Mouse (Mus musculus) lung, embryonic 15.5 days (tissue): ENCODE results near the gene Synpr. TPM values are rescaled to one million over a fixed set of nuclear protein-coding genes. Genes with fewer than 3 reads are reported as not detected.
"Not testable (repeated sequence)": the region's sequence is repeated elsewhere in the genome, so short reads cannot be mapped to it uniquely, and the experiment has no call there.

Experiments
- ATAC-seq: fragments of 200-750 bp; cut with Nextera tagmentation; 2 replicates; pipeline ENCODE4 v1.8.0; 2017; ENCODE audit warnings: moderate number of reproducible peaks, borderline replicate concordance; ENCODE audit not compliant: low FRiP score, low TSS enrichment; ENCODE audit errors: extremely low read depth
- H3K27ac ChIP-seq: fragments of 300-500 bp; sonication (generic); 2 replicates; pipeline ENCODE4 v1.5.1; 2015; ENCODE audit warnings: moderate library complexity, mild to moderate bottlenecking, inconsistent platforms
- H3K27me3 ChIP-seq: fragments of 300-500 bp; sonication (generic); 2 replicates; pipeline ENCODE4 v1.6.1; 2015; ENCODE audit warnings: inconsistent platforms
- H3K36me3 ChIP-seq: fragments of 300-500 bp; sonication (generic); 2 replicates; pipeline ENCODE4 v1.6.1; 2015; ENCODE audit warnings: inconsistent platforms
- H3K4me1 ChIP-seq: fragments of 300-500 bp; sonication (generic); 2 replicates; pipeline ENCODE4 v1.6.1; 2015; ENCODE audit warnings: inconsistent platforms
- H3K4me2 ChIP-seq: fragments of 300-500 bp; sonication (generic); 2 replicates; pipeline ENCODE4 v1.6.1; 2015; ENCODE audit warnings: inconsistent platforms, mild to moderate bottlenecking, moderate library complexity
- H3K4me3 ChIP-seq: fragments of 300-500 bp; sonication (generic); 2 replicates; pipeline ENCODE4 v1.5.1; 2015; ENCODE audit warnings: mild to moderate bottlenecking, inconsistent platforms
- H3K9ac ChIP-seq: fragments of 300-500 bp; sonication (generic); 2 replicates; pipeline ENCODE4 v1.6.1; 2015; ENCODE audit warnings: inconsistent platforms
- H3K9me3 ChIP-seq: fragments of 300-500 bp; sonication (generic); 2 replicates; pipeline ENCODE4 v1.6.1; 2016; ENCODE audit warnings: inconsistent platforms
- WGBS: fragments of 180-500 bp; shearing (Covaris S2); methylation state at CpG from one replicate; pipeline ENCODE4 v1.1.7; 2015; 5-methylcytosine and 5-hydroxymethylcytosine counted together
- polyA plus RNA-seq: library from polyadenylated mRNA; unstranded; fragments of >200 nt; fragmentation: Nextera tagmentation; extraction: Ambion mirVana; gene quantifications from 2 replicates; pipeline ENCODE4 v1.2.1, GENCODE M21; 2015

The Synpr gene
- 1.4 and 2.1 TPM in 2 replicates for polyA plus RNA-seq

GRCm38 (mm10) chr14:13284091-13284844, at the start of gene Synpr:
Gene Synpr, plus strand, starts transcription at chr14:13284780.
- no peaks in the 10 kb centered on the region for H3K9me3 ChIP-seq
- no peaks in the 10 kb centered on the region for H3K36me3 ChIP-seq
- H3K9ac ChIP-seq: 0 out of 2 replicates have a peak within 1 kb of the TSS, but pooled peaks have one; percentile 22
- 0 out of 2 replicates have a peak, but pooled peaks cover 6% of the 10 kb centered on the region for H3K4me1 ChIP-seq
- peak; percentile 99 for ATAC-seq
- H3K27ac ChIP-seq: no peak within 1 kb of the TSS
- WGBS: 9% methylated on average over 27 of the region's 27 CpGs
- no peaks in the 10 kb centered on the region for H3K27me3 ChIP-seq
- peak within 1 kb of the TSS; percentile 32 for H3K4me3 ChIP-seq
- H3K4me2 ChIP-seq: peak within 1 kb of the TSS; percentile 64

DNA sequence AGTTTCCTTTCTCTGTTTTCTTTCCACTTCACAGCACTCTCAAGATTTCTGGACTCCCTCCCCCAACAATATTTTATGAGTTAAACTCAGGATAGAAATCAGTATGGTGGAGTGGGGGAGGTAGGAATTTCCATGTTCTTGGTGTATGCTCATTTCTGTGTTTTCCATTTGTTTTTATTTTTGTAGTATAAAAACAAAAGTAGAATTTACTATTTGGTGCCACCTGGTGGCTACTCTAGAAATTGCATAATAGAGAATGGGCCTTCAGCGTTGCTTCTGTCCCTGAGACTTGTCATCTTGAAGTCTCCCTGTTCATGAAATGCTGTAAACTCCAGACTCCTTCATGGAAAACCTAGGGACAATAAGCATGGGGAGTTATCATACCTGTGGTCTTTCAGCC, 47.7 kb upstream of the Synpr start:
- 13% methylated on average over 1 of the region's 1 CpGs for WGBS
- Histone ChIP-seq H3K9me3 (no peaks in the 10 kb centered on the region), H3K4me1 (no peaks in the 10 kb centered on the region), H3K9ac (no peak overlapping the region), H3K4me2 (no peak overlapping the region), H3K36me3 (no peaks in the 10 kb centered on the region), H3K27me3 (no peaks in the 10 kb centered on the region), H3K4me3 (no peak overlapping the region), H3K27ac (no peak overlapping the region)
- ATAC-seq: no peak

GRCm38 (mm10) chr14:13247431-13247830, 37.1 kb upstream of the Synpr start:
- WGBS: 60% methylated on average over 4 of the region's 4 CpGs

GRCm38 (mm10) chr14:13249361-13249760, 35.2 kb upstream of the Synpr start:
- Histone ChIP-seq H3K9me3 (no peaks in the 10 kb centered on the region), H3K4me3 (no peak overlapping the region), H3K9ac (no peak overlapping the region), H3K36me3 (no peaks in the 10 kb centered on the region), H3K4me1 (no peaks in the 10 kb centered on the region), H3K27ac (no peak overlapping the region), H3K4me2 (no peak overlapping the region), H3K27me3 (no peaks in the 10 kb centered on the region)
- ATAC-seq: no peak

More at GRCm38 (mm10) chr14:13247431-13247830, 37.1 kb upstream of the Synpr start:
- H3K4me1 ChIP-seq: no peaks in the 10 kb centered on the region
- H3K4me2 ChIP-seq: no peak overlapping the region
- ATAC-seq: no peak
- no peak overlapping the region for H3K27ac ChIP-seq
- H3K4me3 ChIP-seq: no peak overlapping the region
- H3K36me3 ChIP-seq: no peaks in the 10 kb centered on the region
- H3K9me3 ChIP-seq: no peaks in the 10 kb centered on the region
- H3K9ac ChIP-seq: no peak overlapping the region
- no peaks in the 10 kb centered on the region for H3K27me3 ChIP-seq

- H3K9me3 ChIP-seq: no peaks in the 10 kb centered on the region
- H3K27ac ChIP-seq: no peak overlapping the region
- WGBS: 76% methylated on average over 1 of the region's 1 CpGs
- H3K4me2 ChIP-seq: no peak overlapping the region
- H3K36me3 ChIP-seq: no peaks in the 10 kb centered on the region
- no peaks in the 10 kb centered on the region for H3K27me3 ChIP-seq
- H3K9ac ChIP-seq: no peak overlapping the region
- H3K4me1 ChIP-seq: no peaks in the 10 kb centered on the region
- H3K4me3 ChIP-seq: no peak overlapping the region
- ATAC-seq: no peak
Measured at GRCm38 (mm10) chr14:13252594-13252993, 32.0 kb upstream of the Synpr start.

DNA sequence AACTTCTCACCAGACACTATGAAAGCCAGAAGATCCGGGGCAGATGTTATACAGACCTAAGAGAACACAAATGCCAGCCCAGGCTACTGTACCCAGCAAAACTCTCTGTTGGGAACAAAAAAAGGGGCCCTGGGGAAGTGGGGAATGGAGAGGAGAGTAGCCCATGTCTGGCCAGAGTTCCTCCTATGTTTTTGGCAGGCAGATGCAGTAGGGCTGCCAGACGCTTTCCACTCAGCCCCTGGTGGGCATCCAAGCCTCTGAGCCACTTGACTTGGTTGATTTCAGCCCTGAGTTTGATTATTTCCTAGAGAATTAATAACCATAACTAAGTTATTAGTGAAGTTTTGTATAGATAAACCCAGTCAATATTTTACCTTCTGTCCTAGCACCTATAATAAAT, 29.8 kb upstream of the Synpr start:
- H3K27me3 ChIP-seq, H3K4me1 ChIP-seq, H3K4me3 ChIP-seq, H3K9ac ChIP-seq, H3K4me2 ChIP-seq, H3K9me3 ChIP-seq, H3K27ac ChIP-seq, ATAC-seq, H3K36me3 ChIP-seq: not testable (repeated sequence)
- 75% methylated on average over 2 of the region's 2 CpGs for WGBS

DNA sequence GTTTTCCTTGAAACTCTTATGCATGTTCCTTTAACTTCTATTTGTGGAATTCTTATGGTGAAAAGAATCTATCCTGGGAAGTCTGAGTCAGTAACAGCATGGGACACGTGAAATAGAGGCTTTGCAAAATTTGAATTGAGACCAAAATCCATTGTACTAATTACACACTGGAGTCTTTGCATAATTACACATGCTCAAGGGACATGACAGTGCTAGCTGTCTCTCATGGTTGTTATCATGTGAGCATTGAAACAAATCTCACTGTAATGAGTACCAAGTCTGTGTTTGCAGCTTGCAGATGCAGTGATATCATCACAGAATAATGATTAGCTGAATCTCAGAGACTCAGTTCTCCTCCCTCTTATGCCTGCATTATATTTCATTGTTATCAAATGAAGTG, 22.2 kb upstream of the Synpr start:
- no peaks in the 10 kb centered on the region for H3K36me3 ChIP-seq
- no peak overlapping the region for H3K9ac ChIP-seq
- whole genome bisulfite sequencing: 34% methylated on average over 1 of the region's 1 CpGs
- H3K27ac ChIP-seq: no peak overlapping the region
- no peaks in the 10 kb centered on the region for H3K4me1 ChIP-seq
- H3K4me3 ChIP-seq: no peak overlapping the region
- H3K4me2 ChIP-seq: no peak overlapping the region
- H3K27me3 ChIP-seq: no peaks in the 10 kb centered on the region
- no peak for ATAC-seq
- H3K9me3 ChIP-seq: no peaks in the 10 kb centered on the region

DNA sequence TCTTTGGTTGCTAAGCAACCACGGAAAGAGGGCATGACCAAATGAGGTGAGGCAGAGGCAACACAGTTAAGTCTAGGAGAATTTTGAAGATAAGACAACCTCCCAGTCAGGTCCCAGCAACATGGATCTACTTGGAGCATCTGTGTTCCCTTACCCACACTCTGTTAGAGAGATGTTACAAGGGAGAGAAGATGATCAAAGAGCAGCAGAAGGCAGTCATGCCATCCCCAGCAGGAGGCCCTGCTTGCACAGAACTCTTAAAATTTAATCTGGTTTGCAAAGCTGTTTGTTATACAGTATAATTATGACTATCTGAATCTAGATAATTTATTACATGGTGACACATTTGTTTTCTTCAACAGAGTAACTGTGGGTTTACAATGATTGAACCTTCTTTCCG, 18.2 kb upstream of the Synpr start:
- Histone ChIP-seq H3K9ac (no peak overlapping the region), H3K36me3 (no peaks in the 10 kb centered on the region), H3K27ac (no peak overlapping the region), H3K4me1 (no peaks in the 10 kb centered on the region), H3K4me2 (no peak overlapping the region), H3K4me3 (no peak overlapping the region), H3K9me3 (no peaks in the 10 kb centered on the region), H3K27me3 (no peaks in the 10 kb centered on the region)
- no peak for ATAC-seq
- 56% methylated on average over 2 of the region's 2 CpGs for WGBS

DNA sequence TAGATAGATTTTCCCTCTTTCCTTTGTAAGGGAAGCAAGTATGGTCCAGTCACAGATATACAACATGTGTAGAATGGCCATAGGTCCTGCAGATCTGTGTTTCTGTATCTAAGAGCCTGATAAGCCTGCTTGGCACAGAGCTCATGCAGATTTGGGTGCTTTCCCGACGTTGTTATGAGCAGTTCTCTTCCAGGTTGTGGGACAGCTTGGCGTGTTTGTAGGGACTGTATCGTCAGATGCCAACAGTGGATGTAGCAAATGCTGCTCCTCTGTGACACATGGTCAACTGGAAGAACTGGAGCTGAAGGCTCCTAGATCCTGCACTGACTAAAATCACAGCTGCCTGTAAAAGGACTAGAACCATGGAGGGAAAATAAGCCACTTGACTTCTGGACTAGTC, 17.4 kb upstream of the Synpr start:
- H3K27ac ChIP-seq: no peak overlapping the region
- H3K4me3 ChIP-seq: no peak overlapping the region
- H3K4me1 ChIP-seq: no peaks in the 10 kb centered on the region
- H3K27me3 ChIP-seq: no peaks in the 10 kb centered on the region
- H3K9me3 ChIP-seq: no peaks in the 10 kb centered on the region
- H3K36me3 ChIP-seq: no peaks in the 10 kb centered on the region
- 85% methylated on average over 4 of the region's 4 CpGs for WGBS
- H3K9ac ChIP-seq: no peak overlapping the region
- ATAC-seq: no peak
- no peak overlapping the region for H3K4me2 ChIP-seq

- H3K9ac ChIP-seq: no peak overlapping the region
- no peak overlapping the region for H3K4me3 ChIP-seq
- no peak overlapping the region for H3K27ac ChIP-seq
- no peaks in the 10 kb centered on the region for H3K9me3 ChIP-seq
- no peak for ATAC-seq
- H3K36me3 ChIP-seq: no peaks in the 10 kb centered on the region
- 0 out of 2 replicates have a peak, but pooled peaks cover 6% of the 10 kb centered on the region for H3K4me1 ChIP-seq
- 57% methylated on average over 4 of the region's 4 CpGs for WGBS
- H3K27me3 ChIP-seq: no peaks in the 10 kb centered on the region
- no peak overlapping the region for H3K4me2 ChIP-seq
Measured at GRCm38 (mm10) chr14:13283211-13283610, 1.4 kb upstream of the Synpr start.

- Histone ChIP-seq H3K27me3 (no peaks in the 10 kb centered on the region), H3K4me1 (0 out of 2 replicates have a peak, but pooled peaks cover 6% of the 10 kb centered on the region), H3K9me3 (no peaks in the 10 kb centered on the region), H3K27ac (no peak overlapping the region), H3K4me3 (peak overlapping the region; percentile 32), H3K4me2 (peak overlapping the region; percentile 64), H3K9ac (0 out of 2 replicates have a peak overlapping the region, but pooled peaks have one; percentile 22), H3K36me3 (no peaks in the 10 kb centered on the region)
- no peak for ATAC-seq
- WGBS: 16% methylated on average over 13 of the region's 13 CpGs
Measured at GRCm38 (mm10) chr14:13284845-13285198, 242 bp downstream of the Synpr start.

DNA sequence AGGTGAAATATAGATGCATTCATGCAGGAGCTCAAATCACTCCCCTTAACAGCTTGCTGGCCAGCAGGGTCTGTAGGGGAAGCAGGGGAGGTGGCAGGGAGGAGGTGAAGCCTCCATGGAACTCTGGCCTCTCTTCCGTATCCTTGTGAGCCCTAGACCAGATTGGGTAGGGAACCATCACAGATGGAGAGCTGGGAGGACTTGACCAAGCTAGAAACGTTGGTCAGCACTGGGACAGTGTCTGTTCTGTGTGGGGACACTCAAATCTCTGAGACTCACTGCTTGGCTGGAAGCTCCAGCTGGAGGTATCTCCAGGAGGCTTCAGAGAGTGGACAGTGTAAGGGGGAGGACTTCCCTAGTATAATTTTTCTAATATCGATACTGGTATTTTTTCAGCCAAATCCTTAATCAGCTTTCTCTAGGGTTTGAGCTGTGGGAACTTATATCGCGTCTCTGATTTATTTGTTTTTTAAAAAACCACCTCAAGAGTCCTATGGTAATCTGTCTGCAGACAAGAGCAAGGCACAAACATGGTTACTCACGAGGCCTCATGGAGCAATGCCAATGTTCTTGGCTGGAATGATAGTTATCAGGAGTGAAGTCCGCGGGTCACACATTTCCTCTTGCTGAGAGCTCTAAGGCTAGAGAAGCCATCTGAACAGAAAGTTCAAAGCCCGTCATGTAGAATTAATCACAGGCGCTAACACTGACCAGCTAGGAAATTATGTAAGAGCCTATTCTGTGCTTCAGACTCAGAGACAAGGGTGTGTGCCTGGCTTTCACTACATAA, 956 bp downstream of the Synpr start:
- H3K4me3 ChIP-seq: no peak overlapping the region
- no peak for ATAC-seq
- no peak overlapping the region for H3K27ac ChIP-seq
- H3K4me1 ChIP-seq: 0 out of 2 replicates have a peak, but pooled peaks cover 6% of the 10 kb centered on the region
- H3K9me3 ChIP-seq: no peaks in the 10 kb centered on the region
- no peaks in the 10 kb centered on the region for H3K27me3 ChIP-seq
- H3K36me3 ChIP-seq: no peaks in the 10 kb centered on the region
- no peak overlapping the region for H3K9ac ChIP-seq
- no peak overlapping the region; the same call in 1 of the 2 replicates for H3K4me2 ChIP-seq
- WGBS: 52% methylated on average over 10 of the region's 10 CpGs
